Mouse (Mus musculus) embryonic facial prominence, embryonic 11.5 days (tissue): Measurements from ENCODE around the gene Ly6g5b. TPM values are rescaled to one million over a fixed set of nuclear protein-coding genes. Genes with fewer than 3 reads are reported as not detected.

Source experiments
- ATAC-seq: fragments of 200-750 bp; cut with Nextera tagmentation; replicated peaks from 2 replicates; pipeline ENCODE4 v1.8.0; 2017; ENCODE audit warnings: low read depth; ENCODE audit not compliant: insufficient number of reproducible peaks, low FRiP score, low TSS enrichment
- DNase-seq: peaks from one replicate; pipeline ENCODE4 v3.0.0-alpha.2; 2015; ENCODE audit warnings: low spot score
- H3K27ac ChIP-seq: fragments of 300-500 bp; sonication (generic); replicated peaks from 2 replicates; pipeline ENCODE4 v1.5.1; 2014; ENCODE audit warnings: mild to moderate bottlenecking, low read depth, low read length, control low read depth
- H3K27me3 ChIP-seq: fragments of 300-500 bp; sonication (generic); 2 replicates; pipeline ENCODE4 v1.6.1; 2014; ENCODE audit warnings: mild to moderate bottlenecking, low read length, moderate library complexity, mixed read lengths; ENCODE audit not compliant: control insufficient read depth, insufficient read depth
- H3K36me3 ChIP-seq: fragments of 300-500 bp; sonication (generic); replicated peaks from 2 replicates; pipeline ENCODE4 v1.6.1; 2014; ENCODE audit warnings: low read depth, mild to moderate bottlenecking, low read length, moderate library complexity, mixed read lengths; ENCODE audit not compliant: control insufficient read depth, insufficient read depth
- H3K4me1 ChIP-seq: fragments of 300-500 bp; sonication (generic); 2 replicates; pipeline ENCODE4 v1.6.1; 2014; ENCODE audit warnings: low read length, mixed read lengths; ENCODE audit not compliant: control insufficient read depth, insufficient read depth
- H3K4me2 ChIP-seq: fragments of 300-500 bp; sonication (generic); 2 replicates; pipeline ENCODE4 v1.6.1; 2014; ENCODE audit warnings: low read depth, mild to moderate bottlenecking, control low read depth, low read length, moderate library complexity
- H3K4me3 ChIP-seq: fragments of 300-500 bp; sonication (generic); 2 replicates; pipeline ENCODE4 v1.5.1; 2014; ENCODE audit warnings: low read depth, low read length, control low read depth
- H3K9ac ChIP-seq: fragments of 300-500 bp; sonication (generic); replicated peaks from 2 replicates; pipeline ENCODE4 v1.6.1; 2014; ENCODE audit warnings: mild to moderate bottlenecking, control low read depth, low read length
- H3K9me3 ChIP-seq: fragments of 300-500 bp; sonication (generic); replicated peaks from 2 replicates; pipeline ENCODE4 v1.6.1; 2016; ENCODE audit warnings: mild to moderate bottlenecking, low read length, inconsistent platforms, mixed read lengths; ENCODE audit not compliant: control insufficient read depth
- WGBS: fragments of 180-500 bp; shearing (Covaris S2); extraction: QIAGEN DNeasy Blood & Tissue Kit; methylation state at CpG from one replicate; pipeline ENCODE4 v1.1.7; 2014; 5-methylcytosine and 5-hydroxymethylcytosine counted together
- polyA plus RNA-seq: library from polyadenylated mRNA; unstranded; fragments of >200 nt; fragmentation: Nextera tagmentation; extraction: Ambion mirVana; gene quantifications from 2 replicates; pipeline ENCODE4 v1.2.1, GENCODE M21; 2014

The Ly6g5b gene
- polyA plus RNA-seq, 1 experiment from 2014 or later, result 0.53 TPM

GRCm38 (mm10) chr17:35068213-35068914 lies 46.9 kb downstream of the Ly6g5b start:
- H3K27me3 ChIP-seq, result peaks cover 14% of the 10 kb centered on the region

GRCm38 (mm10) chr17:35066084-35066483 lies 49.1 kb downstream of the Ly6g5b start, which contains the start of gene Mpig6b:
Gene Mpig6b, minus strand, starts transcription at chr17:35066184.
- DNase-seq (no peak), ATAC-seq (no peak)
- H3K27ac ChIP-seq, result no peak within 1 kb of the TSS
- H3K36me3 ChIP-seq, result peaks cover 6% of the 10 kb centered on the region
- H3K9ac ChIP-seq, result peak within 1 kb of the TSS; percentile 46
- H3K4me2 ChIP-seq, result peak within 1 kb of the TSS; percentile 60
- H3K27me3 ChIP-seq, result peaks cover 14% of the 10 kb centered on the region
- no peaks in the 10 kb centered on the region for H3K9me3 ChIP-seq
- WGBS, result 44% methylated on average over 10 of the region's 10 CpGs
- H3K4me1 ChIP-seq, result peaks cover 4% of the 10 kb centered on the region; the same call in 1 of the 2 replicates
- peak within 1 kb of the TSS; percentile 27 for H3K4me3 ChIP-seq

More at GRCm38 (mm10) chr17:35068213-35068914, 46.9 kb downstream of the Ly6g5b start:
- Histone ChIP-seq H3K4me1 (peaks cover 4% of the 10 kb centered on the region; the same call in 1 of the 2 replicates), H3K4me3 (no peak overlapping the region), H3K4me2 (no peak overlapping the region; the same call in 1 of the 2 replicates), H3K9me3 (no peaks in the 10 kb centered on the region), H3K9ac (no peak overlapping the region), H3K36me3 (no peaks in the 10 kb centered on the region), H3K27ac (no peak overlapping the region)
- no peak for DNase-seq
- no peak for ATAC-seq
- WGBS, result 82% methylated on average over 17 of the region's 17 CpGs

GRCm38 (mm10) chr17:35064951-35065947 lies 50.0 kb downstream of the Ly6g5b start, which contains the start of gene Ly6g6c:
Gene Ly6g6c, plus strand, starts transcription at chr17:35065388.
- Histone ChIP-seq H3K27ac (no peak within 1 kb of the TSS), H3K27me3 (peaks cover 14% of the 10 kb centered on the region), H3K4me1 (peaks cover 12% of the 10 kb centered on the region), H3K9me3 (no peaks in the 10 kb centered on the region), H3K9ac (peak within 1 kb of the TSS; percentile 46), H3K4me3 (peak within 1 kb of the TSS; percentile 27), H3K4me2 (peak within 1 kb of the TSS; percentile 60), H3K36me3 (peaks cover 9% of the 10 kb centered on the region)
- peak; percentile 11; the same call in 1 of the 2 replicates for ATAC-seq
- WGBS, result 2% methylated on average over 48 of the region's 48 CpGs
- DNase-seq, result peak; percentile 77

GRCm38 (mm10) chr17:35064378-35064877 lies 50.8 kb downstream of the Ly6g5b start:
- H3K9me3 ChIP-seq, result no peaks in the 10 kb centered on the region
- no peak overlapping the region for H3K27ac ChIP-seq
- no peak overlapping the region; the same call in 1 of the 2 replicates for H3K9ac ChIP-seq
- H3K27me3 ChIP-seq, result peaks cover 14% of the 10 kb centered on the region
- H3K4me2 ChIP-seq, result no peak overlapping the region; the same call in 1 of the 2 replicates
- WGBS, result 29% methylated on average over 10 of the region's 10 CpGs
- ATAC-seq (no peak), DNase-seq (no peak)
- H3K4me1 ChIP-seq, result peaks cover 13% of the 10 kb centered on the region
- peaks cover 9% of the 10 kb centered on the region for H3K36me3 ChIP-seq
- peak overlapping the region; percentile 27; the same call in 1 of the 2 replicates for H3K4me3 ChIP-seq

Other genes with a start within 250 kb of the Ly6g5b start
- 1.6 and 2.0 TPM in 2 replicates for gene Zbtb12, start 235.9 kb downstream of the Ly6g5b start, polyA plus RNA-seq
- not detected in 2 replicates for gene Gm20547, start 233.4 kb downstream of the Ly6g5b start, polyA plus RNA-seq
- 0.81 and 1.6 TPM in 2 replicates for gene C2, start 217.2 kb downstream of the Ly6g5b start, polyA plus RNA-seq
- gene Ehmt2, start 217.0 kb downstream of the Ly6g5b start, polyA plus RNA-seq, result 59.3 and 60.6 TPM in 2 replicates
- gene Slc44a4, start 201.0 kb downstream of the Ly6g5b start, polyA plus RNA-seq, result 0.08 and 0.11 TPM in 2 replicates
- gene Neu1, start 184.2 kb downstream of the Ly6g5b start, polyA plus RNA-seq, result 10.9 and 13.1 TPM in 2 replicates
- 0.21 and 0.49 TPM in 2 replicates for gene Hspa1b, start 156.2 kb downstream of the Ly6g5b start, polyA plus RNA-seq
- not detected in 2 replicates for gene Gm20481, start 145.5 kb downstream of the Ly6g5b start, polyA plus RNA-seq
- 1.7 and 1.8 TPM in 2 replicates for gene Hspa1a, start 143.3 kb downstream of the Ly6g5b start, polyA plus RNA-seq
- 1.5 and 2.0 TPM in 2 replicates for gene Hspa1l, start 142.7 kb downstream of the Ly6g5b start, polyA plus RNA-seq
- gene Lsm2, start 133.6 kb downstream of the Ly6g5b start, polyA plus RNA-seq, result 219 and 241 TPM in 2 replicates
- gene Vars, start 114.4 kb downstream of the Ly6g5b start, polyA plus RNA-seq, result 73.9 and 85.2 TPM in 2 replicates
- gene Vwa7, start 98.8 kb downstream of the Ly6g5b start, polyA plus RNA-seq, result 0.10 and 0.17 TPM in 2 replicates
- 3.5 and 7.5 TPM in 2 replicates for gene Sapcd1, start 87.4 kb downstream of the Ly6g5b start, polyA plus RNA-seq
- 3.0 and 3.2 TPM in 2 replicates for gene Msh5, start 68.7 kb downstream of the Ly6g5b start, polyA plus RNA-seq
- gene Clic1, start 65.5 kb downstream of the Ly6g5b start, polyA plus RNA-seq, result 73.9 and 84.2 TPM in 2 replicates
- gene Ddah2, start 56.4 kb downstream of the Ly6g5b start, polyA plus RNA-seq, result 543 and 586 TPM in 2 replicates
- gene Ly6g6c, start 50.0 kb downstream of the Ly6g5b start, polyA plus RNA-seq, result 0.33 TPM in 1 of 2 replicates, not detected in the other
- gene Mpig6b, start 49.2 kb downstream of the Ly6g5b start, polyA plus RNA-seq, result 0.74 and 1.2 TPM in 2 replicates
- 0.66 and 1.1 TPM in 2 replicates for gene Ly6g6e, start 38.5 kb downstream of the Ly6g5b start, polyA plus RNA-seq
- 0.92 TPM in 1 of 2 replicates, not detected in the other for gene Ly6g6d, start 37.4 kb downstream of the Ly6g5b start, polyA plus RNA-seq
- gene Ly6g6f, start 29.8 kb downstream of the Ly6g5b start, polyA plus RNA-seq, result 0.36 and 0.43 TPM in 2 replicates
- 38.5 and 39.8 TPM in 2 replicates for gene Abhd16a, start 26.2 kb downstream of the Ly6g5b start, polyA plus RNA-seq
- gene Ly6g5c, start 7.1 kb downstream of the Ly6g5b start, polyA plus RNA-seq, result not detected in 2 replicates
- gene Gpank1, start 6.0 kb upstream of the Ly6g5b start, polyA plus RNA-seq, result 24.6 and 26.4 TPM in 2 replicates
- 273 and 294 TPM in 2 replicates for gene Csnk2b, start 6.6 kb upstream of the Ly6g5b start, polyA plus RNA-seq
- 6.9 and 7.4 TPM in 2 replicates for gene D17H6S53E, start 10.9 kb upstream of the Ly6g5b start, polyA plus RNA-seq
- 0.49 and 0.64 TPM in 2 replicates for gene Apom, start 16.6 kb upstream of the Ly6g5b start, polyA plus RNA-seq
- 87.8 and 101 TPM in 2 replicates for gene Bag6, start 19.8 kb upstream of the Ly6g5b start, polyA plus RNA-seq
- 131 and 144 TPM in 2 replicates for gene Prrc2a, start 49.5 kb upstream of the Ly6g5b start, polyA plus RNA-seq
- 6.1 and 7.9 TPM in 2 replicates for gene Aif1, start 60.6 kb upstream of the Ly6g5b start, polyA plus RNA-seq
- 3.8 and 6.1 TPM in 2 replicates for gene Lst1, start 73.0 kb upstream of the Ly6g5b start, polyA plus RNA-seq
- 0.32 and 0.48 TPM in 2 replicates for gene Ltb, start 79.0 kb upstream of the Ly6g5b start, polyA plus RNA-seq
- not detected in 2 replicates for gene Tnf, start 86.6 kb upstream of the Ly6g5b start, polyA plus RNA-seq
- not detected in 2 replicates for gene Lta, start 89.9 kb upstream of the Ly6g5b start, polyA plus RNA-seq
- not detected in 2 replicates for gene Gm16181, start 105.4 kb upstream of the Ly6g5b start, polyA plus RNA-seq
- gene Atp6v1g2, start 118.2 kb upstream of the Ly6g5b start, polyA plus RNA-seq, result 6.2 and 7.9 TPM in 2 replicates
- 3.1 and 4.0 TPM in 2 replicates for gene Nfkbil1, start 120.4 kb upstream of the Ly6g5b start, polyA plus RNA-seq
- 664 and 669 TPM in 2 replicates for gene Ddx39b, start 126.3 kb upstream of the Ly6g5b start, polyA plus RNA-seq
- 18.8 and 24.0 TPM in 2 replicates for gene H2-D1, start 147.3 kb upstream of the Ly6g5b start, polyA plus RNA-seq
- gene H2-Q1, start 205.0 kb upstream of the Ly6g5b start, polyA plus RNA-seq, result 0.08 TPM in 1 of 2 replicates, not detected in the other
- 0.69 and 0.86 TPM in 2 replicates for gene H2-Q2, start 226.8 kb upstream of the Ly6g5b start, polyA plus RNA-seq